Mouse (Mus musculus) ovary, postnatal 10 days (tissue): ENCODE data around the gene Prkg1.

Experiments used
- DNase-seq: peaks from one replicate; pipeline ENCODE4 v3.0.0; 2022; ENCODE audit warnings: low spot score

Prkg1 gene

GRCm38 (mm10) chr19:30843052-30843564, 921.7 kb downstream of the Prkg1 start:
- DNase-seq = no peak

- no peak for DNase-seq
Observed at GRCm38 (mm10) chr19:30842640-30843039, 922.2 kb downstream of the Prkg1 start.

GRCm38 (mm10) chr19:30833045-30833651, 931.7 kb downstream of the Prkg1 start:
- no peak for DNase-seq

GRCm38 (mm10) chr19:30829231-30829775, 935.5 kb downstream of the Prkg1 start:
- DNase-seq = no peak

- no peak for DNase-seq
Observed at GRCm38 (mm10) chr19:30827820-30828219, 937.0 kb downstream of the Prkg1 start.

GRCm38 (mm10) chr19:30826106-30826505, 938.7 kb downstream of the Prkg1 start:
- DNase-seq = no peak

- no peak for DNase-seq
Observed at GRCm38 (mm10) chr19:30815661-30816060, 949.2 kb downstream of the Prkg1 start.

GRCm38 (mm10) chr19:30806265-30806664, 958.6 kb downstream of the Prkg1 start:
- no peak for DNase-seq

- no peak for DNase-seq
Observed at GRCm38 (mm10) chr19:30780803-30781202, 984.0 kb downstream of the Prkg1 start.

- no peak for DNase-seq
Observed at GRCm38 (mm10) chr19:30768316-30768715, 996.5 kb downstream of the Prkg1 start.

GRCm38 (mm10) chr19:30744426-30744825, 1020.4 kb downstream of the Prkg1 start:
- DNase-seq = no peak

GRCm38 (mm10) chr19:30699130-30699529, 1065.7 kb downstream of the Prkg1 start:
- DNase-seq = no peak

GRCm38 (mm10) chr19:30691258-30691657, 1073.6 kb downstream of the Prkg1 start:
- DNase-seq = no peak

- DNase-seq = no peak
Observed at GRCm38 (mm10) chr19:30690691-30691090, 1074.1 kb downstream of the Prkg1 start.

GRCm38 (mm10) chr19:30687942-30688341, 1076.9 kb downstream of the Prkg1 start:
- no peak for DNase-seq

- DNase-seq = no peak
Observed at GRCm38 (mm10) chr19:30676308-30676707, 1088.5 kb downstream of the Prkg1 start.

GRCm38 (mm10) chr19:30664269-30664668, 1100.6 kb downstream of the Prkg1 start:
- DNase-seq = peak; percentile 12

- DNase-seq = no peak
Observed at GRCm38 (mm10) chr19:30642629-30643170, 1122.1 kb downstream of the Prkg1 start.

- no peak for DNase-seq
Observed at GRCm38 (mm10) chr19:30637471-30637870, 1127.4 kb downstream of the Prkg1 start.

- DNase-seq = no peak
Observed at GRCm38 (mm10) chr19:30631051-30631450, 1133.8 kb downstream of the Prkg1 start.

- DNase-seq = no peak
Observed at GRCm38 (mm10) chr19:30626036-30626435, 1138.8 kb downstream of the Prkg1 start.

GRCm38 (mm10) chr19:30625391-30625790, 1139.4 kb downstream of the Prkg1 start:
- DNase-seq = no peak

- no peak for DNase-seq
Observed at GRCm38 (mm10) chr19:30623620-30624019, 1141.2 kb downstream of the Prkg1 start.
